ENCODE assay signal across 12 mouse cellular contexts in the genomic region with DNA sequence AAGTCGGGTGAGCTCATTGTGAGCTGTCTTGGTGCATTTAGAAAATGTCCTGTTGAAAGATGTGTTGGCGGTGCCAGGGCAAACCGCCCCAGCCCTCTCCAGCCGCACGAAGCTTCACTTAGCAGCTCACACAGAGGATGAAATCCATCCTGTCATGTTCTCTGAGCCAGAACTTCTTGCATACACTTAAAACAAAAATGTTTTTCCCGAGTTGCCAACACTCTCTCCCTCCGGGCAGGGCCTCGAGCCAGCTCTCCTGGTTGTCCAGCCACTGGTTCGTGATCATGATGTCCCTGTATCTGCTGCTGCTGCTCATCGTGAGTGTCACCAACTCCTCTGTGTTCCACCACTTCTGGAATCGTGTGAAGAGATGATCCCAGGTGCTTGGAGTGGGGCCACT. TPM values are rescaled to one million over a fixed set of nuclear protein-coding genes. Genes with fewer than 3 reads are reported as not detected.
DNase-seq lines count a peak whose midpoint lies in the region; ATAC-seq and TF ChIP-seq lines count a peak whose summit lies in the region.
"Had no signal": no experiment of that assay in that cellular context is flagged by ENCODE, and none has a peak within 500 bp of the region (broad histone marks: within the 10 kb centered on the region; RNA-seq: fewer than 3 reads in every experiment).

No protein-coding gene starts in this region.

- DNase-seq in frontal cortex, postnatal 36 days (ENCODE audit: low spot score in 2 of 2) = no peak
- DNase-seq in midbrain, embryonic 10.5 days (ENCODE audit: low spot score) = no peak
- DNase-seq in spleen, postnatal 4 days (ENCODE audit: low spot score in 2 of 2) = no peak
- DNase-seq in cerebellum, postnatal 4 days (ENCODE audit: low spot score in 2 of 2) = no peak
- DNase-seq: adrenal gland, postnatal 14 days; liver had no signal

- no peak overlapping the region for H3K4me2 ChIP-seq in midbrain, embryonic 16.5 days (ENCODE audit: low read length)
- no peak overlapping the region for H3K4me2 ChIP-seq in limb, embryonic 13.5 days (replicated peaks)
- peak overlapping the region; percentile 1 for H3K4me2 ChIP-seq in myocyte (ENCODE audit: low read depth)

- peaks cover 23% of the 10 kb centered on the region for H3K4me1 ChIP-seq in midbrain, embryonic 10.5 days
- no peaks in the 10 kb centered on the region for H3K4me1 ChIP-seq in midbrain, embryonic 16.5 days (ENCODE audit: control insufficient read depth, insufficient read depth, low read length)
- H3K4me1 ChIP-seq in limb, embryonic 13.5 days = peaks cover 9% of the 10 kb centered on the region

- no peak overlapping the region for H3K9ac ChIP-seq in midbrain, embryonic 16.5 days (ENCODE audit: low read depth, low read length)
- H3K9ac ChIP-seq in limb, embryonic 13.5 days = peak overlapping the region; percentile 45

- ATAC-seq in frontal cortex, adult (ENCODE audit: low TSS enrichment) = peak; percentile 13; the same call in 1 of the 2 replicates
- ATAC-seq in midbrain, embryonic 16.5 days = no peak
- no peak for ATAC-seq in limb, embryonic 13.5 days (ENCODE audit: low FRiP score, low read depth)

- 86% methylated on average over 11 of the region's 11 CpGs for WGBS in midbrain, embryonic 10.5 days
- WGBS in midbrain, embryonic 16.5 days = 83% methylated on average over 11 of the region's 11 CpGs
- WGBS in limb, embryonic 13.5 days = 75% methylated on average over 11 of the region's 11 CpGs

- no peaks in the 10 kb centered on the region for H3K9me3 ChIP-seq in midbrain, embryonic 10.5 days (replicated peaks)
- no peaks in the 10 kb centered on the region for H3K9me3 ChIP-seq in midbrain, embryonic 16.5 days (replicated peaks; ENCODE audit: control insufficient read depth, low read length, poor library complexity, severe bottlenecking)
- no peaks in the 10 kb centered on the region for H3K9me3 ChIP-seq in limb, embryonic 13.5 days
- H3K9me3 ChIP-seq: heart, embryonic 10.5 days; hindbrain, embryonic 10.5 days had no signal

- no peak overlapping the region for H3K4me3 ChIP-seq in midbrain, embryonic 10.5 days
- no peak overlapping the region for H3K4me3 ChIP-seq in midbrain, embryonic 16.5 days (ENCODE audit: low read depth, low read length)
- no peak overlapping the region for H3K4me3 ChIP-seq in limb, embryonic 13.5 days
- H3K4me3 ChIP-seq in myocyte = no peak overlapping the region
- H3K4me3 ChIP-seq: heart, embryonic 10.5 days; hindbrain, embryonic 10.5 days had no signal

- H3K79me2 ChIP-seq in myocyte (ENCODE audit: control insufficient read depth, insufficient read depth) = no peaks in the 10 kb centered on the region

- H3K27ac ChIP-seq in midbrain, embryonic 10.5 days (replicated peaks) = 0 out of 2 replicates have a peak overlapping the region, but pooled peaks have one; percentile 42
- H3K27ac ChIP-seq in midbrain, embryonic 16.5 days (ENCODE audit: low read length) = no peak overlapping the region
- no peak overlapping the region for H3K27ac ChIP-seq in limb, embryonic 13.5 days
- H3K27ac ChIP-seq: heart, embryonic 10.5 days; hindbrain, embryonic 10.5 days had no signal

- peaks cover 3% of the 10 kb centered on the region for H3K36me3 ChIP-seq in midbrain, embryonic 10.5 days
- H3K36me3 ChIP-seq in midbrain, embryonic 16.5 days (ENCODE audit: control insufficient read depth, insufficient read depth, low read length) = peaks cover 6% of the 10 kb centered on the region; the same call in 1 of the 2 replicates
- H3K36me3 ChIP-seq in limb, embryonic 13.5 days = peaks cover 9% of the 10 kb centered on the region; the same call in 1 of the 2 replicates
- no peaks in the 10 kb centered on the region for H3K36me3 ChIP-seq in myocyte (ENCODE audit: control insufficient read depth, insufficient read depth)

- no peak for TF ChIP-seq POLR2A in myocyte (IDR thresholded peaks at IDR 0.05; ENCODE audit: insufficient read length, low read depth)

- no peaks in the 10 kb centered on the region for H3K27me3 ChIP-seq in midbrain, embryonic 10.5 days (ENCODE audit: low read depth, poor library complexity, severe bottlenecking)
- H3K27me3 ChIP-seq in midbrain, embryonic 16.5 days (ENCODE audit: control insufficient read depth, insufficient read depth, low read depth, low read length) = no peaks in the 10 kb centered on the region
- no peaks in the 10 kb centered on the region for H3K27me3 ChIP-seq in limb, embryonic 13.5 days
- H3K27me3 ChIP-seq in myocyte (ENCODE audit: control insufficient read depth, insufficient read depth, insufficient read length) = no peaks in the 10 kb centered on the region

- no peak overlapping the region for H3ac ChIP-seq in myocyte (ENCODE audit: control insufficient read depth, insufficient read length)

TF ChIP-seq in myocyte, 11 proteins besides CTCF, POLR2A, EP300 and RAD21:
- TF ChIP-seq TCF3 (IDR thresholded peaks at IDR 0.05; ENCODE audit: insufficient read length, low read depth) = no peak
- TF ChIP-seq TCF12 (IDR thresholded peaks at IDR 0.05; ENCODE audit: insufficient read depth, poor library complexity, severe bottlenecking) = no peak
- TF ChIP-seq MYOD1 (IDR thresholded peaks at IDR 0.05; ENCODE audit: control insufficient read depth in 1 of 3, insufficient read length in 2 of 3, low read depth in 2 of 3) = no peak
- TF ChIP-seq E2F4 (IDR thresholded peaks at IDR 0.05; ENCODE audit: insufficient read depth) = no peak
- no peak for TF ChIP-seq REST (IDR thresholded peaks at IDR 0.05; ENCODE audit: insufficient read depth, insufficient read length)
- no peak for TF ChIP-seq MYOG (IDR thresholded peaks at IDR 0.05; ENCODE audit: control insufficient read depth in 1 of 3, insufficient read depth in 1 of 3, insufficient read length in 2 of 3, low read depth in 2 of 3)
- TF ChIP-seq CEBPB (IDR thresholded peaks at IDR 0.05; ENCODE audit: insufficient read depth, poor library complexity, severe bottlenecking) = no peak
- TF ChIP-seq SRF (IDR thresholded peaks at IDR 0.05; ENCODE audit: control insufficient read depth, insufficient read length, low read depth) = no peak
- no peak for TF ChIP-seq USF1 (IDR thresholded peaks at IDR 0.05; ENCODE audit: low read depth)
- no peak for TF ChIP-seq MAX (IDR thresholded peaks at IDR 0.05; ENCODE audit: low read depth)
- TF ChIP-seq POLR2AphosphoS2 (IDR thresholded peaks at IDR 0.05; ENCODE audit: insufficient read length, low read depth) = no peak

RNA-seq across cellular contexts. Expression of a gene that starts 27.4 kb away (rescaled TPM):
- polyA plus RNA-seq in midbrain, embryonic 10.5 days (2016; fragmentation: Nextera tagmentation; extraction: Ambion mirVana) = 0.04 and 0.17 TPM in 2 replicates
- polyA plus RNA-seq in midbrain, embryonic 16.5 days (2015; fragmentation: Nextera tagmentation; extraction: Ambion mirVana) = 0.20 and 0.29 TPM in 2 replicates
- polyA plus RNA-seq in limb, embryonic 13.5 days (2015; fragmentation: Nextera tagmentation; extraction: Ambion mirVana) = 1.9 TPM in 2 replicates
- 0.29 TPM for polyA plus RNA-seq in myocyte (2012; fragmentation: generic; extraction: Trizol)
- polyA plus RNA-seq: heart, embryonic 10.5 days had no signal

RNA-seq across cellular contexts. Expression of a gene that starts 42.5 kb away (rescaled TPM):
- polyA plus RNA-seq in midbrain, embryonic 10.5 days (2016; fragmentation: Nextera tagmentation; extraction: Ambion mirVana) = 7.2 and 7.9 TPM in 2 replicates
- polyA plus RNA-seq in midbrain, embryonic 16.5 days (2015; fragmentation: Nextera tagmentation; extraction: Ambion mirVana) = 8.5 and 9.0 TPM in 2 replicates
- 7.0 and 7.1 TPM in 2 replicates for polyA plus RNA-seq in limb, embryonic 13.5 days (2015; fragmentation: Nextera tagmentation; extraction: Ambion mirVana)
- 2.2 TPM for polyA plus RNA-seq in myocyte (2012; fragmentation: generic; extraction: Trizol)

RNA-seq across cellular contexts. Expression of a gene that starts 56.4 kb away (rescaled TPM):
- polyA plus RNA-seq in midbrain, embryonic 10.5 days (2016; fragmentation: Nextera tagmentation; extraction: Ambion mirVana) = 41.6 and 42.3 TPM in 2 replicates
- 38.0 and 42.2 TPM in 2 replicates for polyA plus RNA-seq in midbrain, embryonic 16.5 days (2015; fragmentation: Nextera tagmentation; extraction: Ambion mirVana)
- polyA plus RNA-seq in limb, embryonic 13.5 days (2015; fragmentation: Nextera tagmentation; extraction: Ambion mirVana) = 62.3 and 66.2 TPM in 2 replicates
- polyA plus RNA-seq in myocyte (2012; fragmentation: generic; extraction: Trizol) = 13.0 TPM
